Mouse (Mus musculus) adrenal gland, adult 8-10 months (tissue): ENCODE measurements around the gene Serpinf1. TPM values are rescaled to one million over a fixed set of nuclear protein-coding genes. Genes with fewer than 3 reads are reported as not detected.
A peak's percentile ranks its signal among the peaks of the same experiment; 100 is the strongest.
"Not testable (repeated sequence)": the region's sequence is repeated elsewhere in the genome, so short reads cannot be mapped to it uniquely, and the experiment has no call there.

Source experiments
- DNase-seq: peaks from one replicate; pipeline ENCODE4 v3.0.0; 2022
- total RNA-seq, 4 experiments: library from RNA; stranded (reverse); gene quantifications; 2 replicates each; pipeline ENCODE4 v1.2.4; 2022

Serpinf1 gene
- total RNA-seq, 4 experiments from 2014 or later, result 9.0 to 31.5 (median 14.5) TPM

DNA sequence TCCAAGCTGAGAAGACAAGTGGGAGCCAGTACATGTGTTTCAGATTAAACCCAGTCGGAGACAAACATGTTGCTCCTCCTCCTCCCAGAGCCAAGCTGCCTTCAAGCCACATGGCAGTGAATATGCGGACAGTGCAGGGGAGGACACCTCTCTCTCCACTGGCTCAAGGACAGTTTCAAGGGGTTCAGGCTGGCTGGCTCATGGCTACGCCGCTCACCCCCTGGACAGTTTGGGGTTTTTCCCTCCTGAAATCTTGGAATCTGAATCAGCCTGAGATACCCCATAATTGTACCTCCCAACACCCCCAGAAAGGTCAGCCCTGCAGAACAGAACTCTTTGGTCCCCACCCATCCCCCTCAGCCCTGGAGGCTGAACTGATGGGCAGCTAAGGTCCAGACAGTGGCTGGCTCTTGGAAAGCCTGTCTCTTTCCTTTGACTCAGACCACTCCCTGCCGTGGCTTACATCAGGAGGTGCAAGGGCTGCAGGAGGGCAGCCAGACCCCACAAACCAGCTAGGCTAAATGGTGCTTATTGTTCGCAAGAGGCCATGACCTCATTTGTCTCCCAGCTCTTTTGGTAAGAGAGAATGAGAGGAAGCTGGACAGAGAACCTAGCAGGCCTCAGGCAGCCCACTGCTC, 1.0 kb downstream of the Serpinf1 start:
- DNase-seq, result no peak

DNA sequence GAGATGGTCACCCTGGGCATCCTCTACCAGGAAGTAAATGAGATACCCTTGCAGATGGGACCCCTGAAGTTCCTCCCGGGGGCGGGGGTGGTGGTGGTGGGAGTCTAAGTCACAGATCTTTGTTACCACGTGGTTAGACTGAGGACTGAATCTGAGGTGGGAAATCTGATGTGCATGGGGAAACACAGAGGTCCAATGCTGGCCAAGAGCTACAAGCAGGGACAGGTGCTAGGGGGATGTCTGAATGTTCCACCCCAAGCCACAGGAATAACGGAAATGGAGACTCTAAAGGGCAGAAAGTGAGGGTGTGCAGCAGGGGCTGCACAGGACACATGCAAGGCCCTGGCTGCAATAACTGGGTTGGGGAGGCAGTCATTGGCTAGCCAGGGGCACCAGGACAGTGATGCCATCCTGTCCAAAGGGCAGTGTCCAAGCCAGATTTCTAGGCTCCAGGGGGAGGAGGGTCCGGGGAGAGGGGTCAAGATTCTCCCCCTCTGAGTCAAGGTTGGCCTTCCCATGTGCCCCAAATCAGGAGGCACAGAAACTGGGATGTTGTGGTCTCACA, 1.6 kb downstream of the Serpinf1 start:
- DNase-seq, result no peak

DNA sequence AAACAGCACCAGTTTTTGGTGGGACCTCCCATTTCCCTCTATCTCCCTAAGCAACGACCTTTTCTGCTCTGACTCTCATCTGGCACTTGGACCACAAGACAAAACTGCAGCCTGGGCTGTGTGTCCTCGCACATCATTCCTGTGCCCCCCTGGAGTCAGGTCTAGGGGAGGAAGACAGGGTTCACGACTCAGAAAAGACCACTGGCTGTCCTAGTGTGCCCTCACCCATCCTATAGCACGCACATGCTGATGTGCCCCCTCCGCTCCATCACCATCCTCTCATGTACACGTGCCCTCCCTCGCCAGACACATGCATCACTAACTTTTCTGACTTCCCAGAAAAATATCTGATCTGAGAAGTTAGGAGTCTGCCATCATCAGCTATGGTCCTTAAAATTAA, 2.5 kb downstream of the Serpinf1 start:
- DNase-seq, result no peak

DNA sequence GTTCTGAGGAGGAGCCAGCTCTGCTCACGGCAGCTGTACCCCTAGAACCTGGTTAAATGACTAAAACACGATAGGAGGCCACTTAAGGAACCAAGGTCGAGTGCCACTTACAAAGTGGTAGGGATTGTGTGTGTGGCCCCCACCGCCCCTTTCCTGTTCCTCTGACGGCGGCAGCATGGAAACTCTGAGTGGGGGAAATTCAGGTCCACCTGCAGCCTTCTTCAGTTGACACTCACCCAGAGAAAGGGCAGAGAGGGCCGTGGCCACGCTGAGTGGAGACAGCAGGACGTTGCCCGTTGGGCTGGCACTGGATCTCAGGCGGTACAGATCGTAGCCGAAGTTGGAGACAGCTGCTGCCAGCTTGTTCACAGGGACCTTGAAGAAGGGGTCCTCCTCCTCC, 6.5 kb downstream of the Serpinf1 start:
- no peak for DNase-seq

DNA sequence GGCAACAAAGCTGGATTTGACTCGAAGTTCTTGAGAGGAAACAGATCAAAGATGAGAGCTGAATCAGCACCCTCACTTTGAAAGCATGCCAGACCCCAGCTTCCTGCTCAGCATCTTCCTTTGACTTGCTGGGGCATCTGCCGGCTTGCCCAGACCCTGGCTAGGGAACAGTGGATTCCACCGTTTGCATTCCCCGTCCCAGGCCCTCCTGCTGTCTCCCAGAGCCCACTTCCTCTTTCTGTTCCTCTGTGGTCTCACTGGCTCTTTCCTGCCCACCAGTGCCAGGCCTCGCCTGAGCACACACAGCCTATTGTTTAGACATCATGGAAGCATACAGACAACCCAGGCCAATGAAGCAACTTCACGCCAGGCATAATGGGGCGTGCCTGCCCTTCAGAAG, 7.4 kb downstream of the Serpinf1 start:
- DNase-seq, result no peak

DNA sequence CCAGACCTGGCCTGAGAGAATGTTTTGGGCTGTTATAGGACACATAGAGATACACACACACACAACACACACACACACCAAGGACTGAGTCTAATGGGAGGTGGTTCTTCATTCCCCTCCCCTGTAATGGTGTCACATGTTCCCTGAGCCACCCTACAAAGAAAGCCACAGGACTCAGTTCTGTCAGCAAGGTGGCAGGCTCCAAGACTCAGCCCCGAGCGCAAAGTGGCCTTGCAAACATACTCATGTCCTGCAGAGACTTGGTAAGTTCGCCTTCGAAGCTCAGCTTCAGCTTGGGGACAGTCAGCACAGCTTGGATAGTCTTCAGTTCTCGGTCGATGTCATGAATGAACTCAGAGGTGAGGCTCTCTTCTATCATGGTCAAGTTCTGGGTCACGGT, 11.9 kb downstream of the Serpinf1 start:
- DNase-seq, result no peak

DNA sequence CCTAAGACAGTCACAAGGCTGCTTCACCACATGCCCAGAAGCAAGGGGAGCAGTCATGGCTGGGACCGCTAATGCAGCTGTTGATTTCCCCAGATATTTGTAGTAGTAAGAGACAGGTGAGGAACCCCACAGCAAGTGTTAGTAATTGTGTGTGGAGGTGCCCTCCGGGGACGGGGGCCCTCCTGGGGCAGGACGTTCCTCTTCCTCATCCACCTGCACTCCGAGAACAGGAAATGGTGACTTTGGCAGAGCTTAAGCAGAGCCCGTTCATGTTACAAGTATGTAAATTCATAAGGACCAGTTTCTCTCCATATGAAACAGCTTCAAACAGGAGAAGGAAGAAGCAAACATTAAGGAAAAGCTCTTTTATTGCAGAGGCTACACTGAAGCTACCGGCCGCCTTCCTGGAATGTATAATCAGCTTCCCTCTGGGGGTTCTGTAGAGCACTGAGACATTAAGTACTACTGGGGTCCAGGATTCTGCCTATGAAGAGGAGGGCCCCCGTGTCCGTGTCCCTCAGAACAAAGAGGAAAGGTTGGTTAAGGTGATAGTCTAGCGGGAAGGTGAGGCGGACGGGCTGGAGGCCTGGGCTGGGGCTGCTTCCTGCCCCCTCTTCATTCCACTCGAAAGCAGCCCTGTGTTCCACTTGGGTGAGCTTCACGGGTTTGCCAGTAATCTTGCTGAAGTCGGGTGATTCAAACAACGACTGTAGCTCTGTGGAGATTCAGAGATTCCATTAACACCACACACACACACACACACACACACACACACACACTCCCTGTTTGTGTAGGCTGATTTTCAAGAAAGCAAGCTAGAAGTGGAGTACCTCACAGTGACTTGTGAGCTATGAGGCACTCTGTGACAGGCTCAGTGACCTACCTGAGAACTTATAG, 12.6 kb downstream of the Serpinf1 start:
- DNase-seq, result no peak

DNA sequence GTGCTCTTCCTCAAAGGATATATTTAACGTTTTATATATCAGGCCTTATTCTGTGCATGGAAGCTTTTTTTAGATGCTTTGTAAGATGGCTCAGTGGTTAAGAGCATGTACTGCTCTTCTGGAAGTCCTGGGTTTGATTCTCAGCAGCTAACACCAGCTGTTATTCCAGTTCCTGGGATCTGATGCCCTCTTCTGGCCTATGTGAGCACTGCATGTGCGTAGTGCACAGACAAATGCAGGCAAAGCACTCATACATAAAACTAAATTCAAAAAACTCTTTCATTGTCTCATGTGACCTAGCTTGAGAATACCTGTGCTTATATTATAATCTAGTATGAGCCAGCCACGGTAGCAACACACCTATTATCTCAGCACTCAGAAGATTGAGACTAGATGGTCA, 15.6 kb downstream of the Serpinf1 start:
- no peak for DNase-seq

DNA sequence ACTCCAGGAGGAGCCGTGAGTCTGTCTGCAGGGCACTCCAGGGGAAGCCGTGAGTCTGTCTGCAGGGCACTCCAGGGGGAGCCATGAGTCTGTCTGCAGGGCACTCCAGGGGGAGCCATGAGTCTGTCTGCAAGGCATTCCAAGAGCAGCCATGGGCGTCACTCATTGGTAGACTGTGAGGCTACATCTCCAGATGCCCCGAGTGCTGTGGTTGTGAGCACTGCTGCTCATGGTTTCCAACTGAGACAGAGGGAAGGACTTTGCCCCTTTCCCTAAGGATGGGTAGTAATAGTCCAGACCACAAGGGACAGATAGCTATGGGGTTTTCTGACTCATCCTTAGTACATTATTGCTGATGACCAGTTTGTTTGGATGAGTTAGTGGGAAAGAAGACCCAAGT, 16.4 kb downstream of the Serpinf1 start:
- DNase-seq, result no peak

DNA sequence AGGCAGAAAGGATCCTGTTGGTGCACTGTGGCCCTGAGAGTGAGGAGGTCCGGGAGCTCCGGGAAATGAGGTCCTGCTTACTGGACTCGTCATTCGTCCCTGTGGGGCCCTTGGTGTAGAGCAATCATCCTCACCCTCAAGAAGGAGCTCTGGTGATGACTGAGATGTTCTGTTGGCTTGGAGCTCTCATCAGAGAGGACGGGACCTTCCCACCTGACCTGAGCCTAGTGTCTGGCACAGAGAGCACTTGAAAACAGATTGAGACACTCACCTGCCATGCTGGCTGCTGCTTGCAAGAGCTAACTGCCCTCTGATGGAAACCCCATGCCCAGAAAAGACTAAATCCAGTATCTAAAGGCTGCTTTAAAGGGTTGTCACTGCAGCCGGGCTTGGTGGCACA, 17.7 kb downstream of the Serpinf1 start:
- DNase-seq, result no peak

DNA sequence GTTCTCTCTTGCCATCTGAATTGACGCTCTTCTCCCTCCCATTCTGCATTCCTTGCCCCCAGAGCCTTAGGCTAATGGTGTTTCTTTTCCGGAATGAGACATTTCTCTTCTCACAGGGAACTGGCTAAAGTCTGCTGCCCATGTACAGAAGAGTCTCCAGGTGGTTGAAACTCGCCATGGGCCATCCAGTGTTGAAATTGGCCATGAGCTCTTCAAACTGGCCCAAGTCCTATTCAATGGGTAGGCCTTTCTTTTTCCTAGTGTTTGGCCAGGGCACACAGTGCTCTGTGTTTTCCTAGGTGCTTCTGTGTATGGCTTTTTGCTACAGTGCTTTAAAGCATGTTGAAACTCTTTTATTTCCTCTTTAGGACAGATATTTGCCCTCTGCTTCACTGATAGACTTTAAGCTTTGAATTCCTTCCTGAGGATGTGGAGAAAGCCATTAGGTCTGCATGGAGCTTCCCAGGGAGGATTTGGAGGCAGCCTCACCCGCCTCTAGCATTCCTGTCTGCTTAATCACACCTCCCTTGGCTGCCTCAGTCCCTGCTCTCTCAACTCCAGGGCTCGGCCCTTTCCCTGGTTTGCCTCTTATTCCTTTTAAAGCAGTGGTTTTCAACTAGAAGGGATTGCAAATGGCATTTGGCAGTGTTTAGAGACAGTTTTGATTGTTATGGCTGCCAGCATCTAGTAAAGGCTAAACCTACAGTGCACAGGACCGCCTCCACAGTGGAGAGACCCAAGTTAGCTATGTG, 19.0 kb downstream of the Serpinf1 start:
- no peak for DNase-seq

DNA sequence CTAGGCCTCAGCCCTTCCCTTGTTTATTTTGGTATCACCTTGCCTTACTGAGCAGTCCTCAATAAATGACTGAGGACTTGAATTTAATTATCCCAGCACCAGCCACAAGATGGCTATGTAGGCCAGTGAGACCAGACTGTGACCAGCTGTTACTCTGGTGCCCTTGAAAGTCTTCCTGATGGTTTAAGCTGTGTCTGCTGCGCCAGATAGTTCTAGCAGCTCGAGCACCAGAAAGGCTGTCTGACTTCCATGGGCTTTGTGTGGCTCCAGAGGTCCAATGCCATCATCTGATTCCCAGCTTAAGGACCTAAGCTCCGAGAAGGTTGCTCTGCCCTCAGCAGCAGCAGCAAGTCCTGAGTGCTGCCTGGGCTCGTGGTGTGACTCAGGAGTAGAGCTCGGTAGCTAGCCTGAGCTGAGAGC, 20.2 kb downstream of the Serpinf1 start:
- DNase-seq, result no peak

DNA sequence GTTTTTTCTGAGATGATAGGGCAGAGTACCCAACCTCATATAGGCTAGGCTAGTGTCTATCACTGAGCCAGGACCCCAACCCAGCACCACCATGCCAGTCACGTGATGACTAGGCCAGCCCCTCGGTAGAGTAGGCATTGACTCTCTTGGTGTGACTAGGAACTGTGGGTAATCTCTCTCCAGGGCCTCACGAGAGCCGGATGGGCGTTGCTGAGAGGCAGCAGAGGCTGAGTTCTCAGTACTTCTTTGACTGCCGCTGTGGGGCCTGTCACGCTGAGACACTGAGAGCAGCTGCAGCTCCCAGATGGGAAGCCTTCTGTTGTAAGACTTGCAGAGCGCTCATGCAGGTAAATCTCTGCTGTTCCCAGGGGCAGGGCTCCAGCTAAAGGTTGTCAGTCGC, 22.4 kb downstream of the Serpinf1 start:
- no peak for DNase-seq

DNA sequence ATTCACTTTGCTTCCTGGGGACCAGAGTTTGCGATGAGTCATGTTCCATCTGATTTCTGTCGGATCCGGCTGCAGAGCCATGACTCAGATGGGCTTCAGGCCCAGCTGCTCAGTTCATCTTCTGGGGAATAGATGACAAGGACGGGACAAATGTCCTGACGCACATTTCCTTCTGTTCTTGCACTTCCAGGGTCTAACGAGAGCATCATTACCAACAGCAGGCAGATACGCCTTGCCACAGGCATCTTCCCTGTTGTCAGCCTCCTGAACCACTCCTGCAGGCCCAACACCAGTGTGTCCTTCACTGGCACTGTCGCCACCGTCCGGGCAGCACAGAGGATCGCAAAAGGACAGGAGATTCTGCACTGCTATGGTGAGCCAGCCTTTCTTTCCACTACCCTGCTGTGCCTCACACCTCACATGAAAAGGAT, 23.1 kb downstream of the Serpinf1 start:
- peak; percentile 75 for DNase-seq

DNA sequence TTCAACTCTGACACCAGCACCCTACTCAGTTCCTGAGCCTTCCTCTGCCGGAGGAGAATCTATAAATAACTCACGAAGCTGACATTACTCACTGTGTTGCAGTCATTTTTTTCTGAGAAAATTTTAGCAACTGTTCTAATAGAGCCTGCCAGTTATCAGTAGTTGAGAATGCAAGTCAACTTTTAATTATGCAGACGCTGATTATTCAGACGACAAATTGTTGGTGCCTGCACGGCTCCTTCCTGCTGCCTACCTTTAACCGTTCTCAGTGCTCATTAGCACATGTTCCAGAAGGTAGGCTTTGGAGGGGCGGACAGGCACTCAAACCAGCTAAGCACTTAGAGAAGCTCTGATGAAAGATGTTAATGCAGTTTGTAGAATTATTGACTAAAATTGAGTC, 25.0 kb downstream of the Serpinf1 start:
- DNase-seq, result no peak

DNA sequence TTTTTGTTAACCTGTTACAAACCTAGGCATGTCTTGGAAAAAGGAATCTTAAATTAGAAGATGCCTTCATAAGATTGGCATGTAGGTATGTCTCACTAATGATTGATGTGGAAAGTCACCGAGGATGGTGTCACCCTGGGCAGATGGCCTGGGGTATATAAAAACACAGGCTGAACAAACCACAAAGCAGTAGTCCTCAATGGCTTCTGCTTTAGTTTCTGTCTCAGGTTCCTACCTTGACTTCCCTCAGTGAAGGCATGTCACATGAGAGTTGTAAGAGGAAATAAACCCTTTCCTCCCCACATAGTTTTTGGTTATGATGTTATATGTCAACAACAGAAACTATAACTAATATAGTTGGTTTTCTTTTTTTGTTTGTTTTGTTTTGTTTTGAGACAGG, 26.9 kb downstream of the Serpinf1 start:
- DNase-seq, result no peak

DNA sequence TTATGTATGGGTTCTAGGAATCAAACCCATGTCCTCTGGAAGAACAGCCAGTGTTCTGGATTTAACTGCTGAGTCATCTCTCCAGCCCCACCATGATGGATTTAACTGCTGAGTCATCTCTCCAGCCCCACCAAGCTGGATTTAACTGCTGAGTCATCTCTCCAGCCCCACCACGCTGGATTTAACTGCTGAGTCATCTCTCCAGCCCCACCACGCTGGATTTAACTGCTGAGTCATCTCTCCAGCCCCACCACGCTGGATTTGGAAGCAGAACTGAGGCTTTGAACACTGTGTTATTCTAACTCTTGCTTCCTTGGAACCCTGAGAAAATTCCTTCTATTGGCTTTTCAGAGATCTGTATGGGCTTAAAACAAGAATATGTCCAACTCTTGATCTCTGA, 39.0 kb downstream of the Serpinf1 start:
- DNase-seq, result not testable (repeated sequence)

DNA sequence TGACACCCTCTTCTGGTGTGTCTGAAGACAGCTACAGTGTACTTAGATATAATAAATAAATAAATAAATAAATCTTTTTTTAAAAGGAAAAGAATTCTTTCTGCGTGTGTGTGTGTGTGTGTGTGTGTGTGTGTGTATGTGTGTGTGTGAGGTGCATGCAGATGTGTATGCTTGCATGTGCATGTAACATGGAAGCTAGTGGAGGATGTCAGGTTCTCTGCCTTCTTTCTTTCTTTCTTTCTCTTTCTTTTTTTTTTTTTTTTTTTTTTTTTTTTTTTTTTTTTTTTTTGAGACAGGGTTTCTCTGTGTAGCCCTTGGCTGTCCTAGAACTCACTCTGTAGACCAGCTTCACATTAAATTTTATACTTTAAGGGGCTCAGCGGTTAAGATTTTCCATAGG, 43.7 kb downstream of the Serpinf1 start:
- not testable (repeated sequence) for DNase-seq

DNA sequence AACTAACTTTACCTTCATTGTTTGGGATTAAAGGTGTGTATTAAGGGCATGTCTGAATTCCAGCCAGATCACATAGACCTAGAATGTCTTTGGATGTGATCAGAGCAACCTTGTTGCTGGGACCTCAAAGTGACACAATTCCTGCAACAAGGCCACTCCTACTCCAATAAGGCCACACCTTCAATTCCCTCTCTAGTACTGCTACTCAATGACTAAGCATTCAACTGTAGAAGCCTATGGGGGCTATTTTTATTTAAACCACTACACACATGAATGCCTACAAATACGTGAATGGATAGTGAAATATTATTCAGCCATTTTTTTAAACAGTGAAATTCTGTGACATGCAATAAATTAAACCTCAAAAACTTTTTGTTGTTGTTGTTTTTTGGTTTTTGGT, 45.4 kb downstream of the Serpinf1 start:
- DNase-seq, result no peak
